Mouse (Mus musculus): ENCODE data around the gene Gm3383.
"Not testable (repeated sequence)": the region's sequence is repeated elsewhere in the genome, so short reads cannot be mapped to it uniquely, and the experiment has no call there.

The Gm3383 gene

DNA sequence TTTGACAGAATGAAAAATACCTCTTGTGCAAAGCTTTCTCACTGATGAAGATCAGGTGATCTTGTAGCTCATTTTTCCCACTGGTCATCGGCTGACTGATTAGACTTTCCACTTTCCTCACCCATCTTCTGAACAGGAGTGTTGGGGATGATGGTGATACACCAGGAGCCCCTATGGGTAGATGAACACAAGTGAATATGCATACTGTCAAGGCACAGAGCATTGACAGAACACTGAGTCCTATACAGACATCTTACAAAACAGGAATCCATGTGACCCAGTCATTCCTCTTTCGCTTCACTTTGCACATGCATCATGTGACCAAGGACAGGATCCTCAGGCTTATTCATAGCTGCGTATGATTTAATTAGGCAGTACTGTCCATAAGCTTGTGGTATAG lies at the start of gene Gm3383:
TSS of gene Gm3383 (minus strand) at position 101 of the 400 bp plus-strand sequence.
- not testable (repeated sequence) for DNase-seq (ENCODE audit: low spot score in 2 of 2)

- DNase-seq (ENCODE audit: low spot score in 2 of 2): not testable (repeated sequence)
These were observed 48.1 kb upstream of the Gm3383 start for GRCm38 (mm10) chr14:5855911-5856310.

DNA sequence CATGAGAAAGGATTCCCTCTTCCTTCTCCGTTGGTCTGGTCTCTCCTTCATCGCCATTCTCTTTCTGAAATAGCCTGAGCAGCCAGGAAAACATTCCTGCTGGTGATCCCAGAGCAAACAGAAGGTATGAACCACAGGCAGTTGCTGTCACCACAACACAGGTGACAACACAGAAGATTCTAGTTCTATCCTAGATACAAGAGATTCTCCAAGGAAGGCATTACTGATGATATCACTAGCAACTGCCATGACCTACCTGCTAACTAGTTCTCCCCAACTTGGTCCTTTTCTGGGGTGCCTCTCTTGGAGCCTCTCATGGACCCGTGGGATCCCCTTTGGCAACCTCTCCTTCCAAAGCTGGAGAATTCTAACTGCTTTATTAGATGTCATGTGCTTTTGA lies 22.4 kb upstream of the Gm3383 start, which contains the start of gene Gm3424:
TSS of gene Gm3424 (minus strand) at position 101 of the 400 bp plus-strand sequence.
- DNase-seq (ENCODE audit: low spot score in 2 of 2): not testable (repeated sequence)

DNA sequence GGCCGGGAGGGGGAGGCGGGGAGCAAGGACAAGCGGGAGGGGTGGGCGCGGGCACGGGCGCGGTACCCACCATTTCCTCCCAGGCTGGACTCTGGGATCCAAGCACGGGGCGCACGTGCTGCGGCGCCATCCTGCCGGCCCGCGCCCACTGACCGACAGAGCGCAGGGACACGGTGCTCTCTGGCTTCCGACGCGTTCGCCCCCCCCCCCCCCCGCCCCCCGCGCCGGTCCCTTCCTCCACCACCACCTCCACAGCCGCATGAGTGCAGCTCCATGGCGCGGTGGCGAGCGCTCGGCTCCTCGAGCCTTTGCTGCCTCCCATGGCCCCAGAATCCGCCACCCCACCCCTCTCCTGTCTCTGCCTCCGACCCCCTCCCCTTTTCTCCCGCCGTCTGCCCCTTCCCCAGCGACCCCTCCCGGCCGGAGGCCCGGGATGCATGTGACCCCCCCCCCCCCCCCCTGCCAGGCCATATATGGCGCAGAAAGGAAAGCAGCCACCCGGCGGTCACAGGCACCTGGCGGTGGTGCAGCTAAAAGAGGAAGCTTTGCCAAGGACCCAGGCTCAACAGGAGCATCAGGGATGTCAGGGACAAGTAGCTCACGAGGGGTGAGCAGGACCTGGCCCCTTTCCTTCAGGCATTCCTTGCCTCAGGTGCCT lies 5.0 kb upstream of the Gm3383 start:
- DNase-seq (ENCODE audit: low spot score in 2 of 2): not testable (repeated sequence)

- not testable (repeated sequence) for DNase-seq (ENCODE audit: low spot score in 2 of 2)
These were observed 66.3 kb downstream of the Gm3383 start, which contains the start of gene Gm3373 for GRCm38 (mm10) chr14:5741477-5741876. Gene Gm3373 (minus strand): TSS chr14:5741577.

GRCm38 (mm10) chr14:5687357-5687756 lies 120.4 kb downstream of the Gm3383 start, which contains the start of gene Gm9603:
Gene Gm9603 (minus strand): TSS chr14:5687457.
- not testable (repeated sequence) for DNase-seq (ENCODE audit: low spot score in 2 of 2)

DNA sequence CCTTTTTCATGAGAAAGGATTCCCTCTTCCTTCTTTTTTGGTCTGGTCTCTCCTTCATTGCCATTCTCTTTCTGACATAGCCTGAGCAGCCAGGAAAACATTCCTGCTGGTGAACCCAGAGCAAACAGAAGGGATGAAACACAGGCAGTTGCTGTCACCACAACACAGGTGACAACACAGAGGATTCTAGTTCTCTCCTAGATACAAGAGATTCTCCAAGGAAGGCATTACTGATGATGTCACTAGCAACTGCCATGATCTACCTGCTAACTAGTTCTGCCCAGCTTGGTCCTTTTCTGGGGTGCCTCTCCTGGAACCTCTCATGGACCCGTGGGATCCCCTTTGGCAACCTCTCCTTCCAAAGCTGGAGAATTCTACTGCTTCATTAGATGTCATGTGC lies 174.9 kb downstream of the Gm3383 start, which contains the start of gene Gm8265:
TSS of gene Gm8265 (minus strand) at position 101 of the 400 bp plus-strand sequence.
- not testable (repeated sequence) for DNase-seq (ENCODE audit: low spot score in 2 of 2)
